Mouse (Mus musculus): ENCODE results near the gene Myoz2. TPM values are rescaled to one million over a fixed set of nuclear protein-coding genes. Genes with fewer than 3 reads are reported as not detected.

Myoz2 gene
- total RNA-seq (2022), result 1 to 10 TPM in 2 of 4 experiments, under 1 TPM in 1, not detected in 1; 0.96 to 1.7 (median 1.3) TPM

DNA sequence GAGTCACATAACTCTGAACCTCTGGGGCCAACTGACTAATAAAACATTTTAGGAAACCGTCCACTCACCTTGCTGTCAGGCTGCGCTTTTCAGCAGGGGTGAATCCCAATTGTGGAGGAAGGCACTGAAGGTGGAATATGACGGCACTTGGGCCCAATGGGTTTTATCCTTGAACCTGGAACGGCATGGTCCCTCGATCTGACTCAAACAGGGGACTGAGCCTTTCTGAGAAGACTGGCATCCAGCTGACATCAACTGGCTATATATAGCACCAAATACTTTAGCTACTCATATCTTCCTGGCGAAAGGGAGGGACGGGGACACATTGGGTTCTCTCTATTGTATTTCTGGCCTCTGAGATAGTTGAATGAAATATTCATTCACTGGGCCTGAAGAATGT is at the start of gene Myoz2:
Gene Myoz2, minus strand, starts transcription at position 264 of the 400 bp plus-strand sequence.
- DNase-seq (ENCODE audit: low spot score in 2 of 2), result no peak

GRCm38 (mm10) chr3:123081665-123082064 is 46.9 kb upstream of the Myoz2 start:
- DNase-seq (ENCODE audit: low spot score in 2 of 2), result no peak

GRCm38 (mm10) chr3:123080943-123081342 is 46.1 kb upstream of the Myoz2 start:
- DNase-seq (ENCODE audit: low spot score in 2 of 2), result no peak

- DNase-seq (ENCODE audit: low spot score in 2 of 2), result no peak
Observed at GRCm38 (mm10) chr3:123080017-123080725, 45.4 kb upstream of the Myoz2 start.

DNA sequence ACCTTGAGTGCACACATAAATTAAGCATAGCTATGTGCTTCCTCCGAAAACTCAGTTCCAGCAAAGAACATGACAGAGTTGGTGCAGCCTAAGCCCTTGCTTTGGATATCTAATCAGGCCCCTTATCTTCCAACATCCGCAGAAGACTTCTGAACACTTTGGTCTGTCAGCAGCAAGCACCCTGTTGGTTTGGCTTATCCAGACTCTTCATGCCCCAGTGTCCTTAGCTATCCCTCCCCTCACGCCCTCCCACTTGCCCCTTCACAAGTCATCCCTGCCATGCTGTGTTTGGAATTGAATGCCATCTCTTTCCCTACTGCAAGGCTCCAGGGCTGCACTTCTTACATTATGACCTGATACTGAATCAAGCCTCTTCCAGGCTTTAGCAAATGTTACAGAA is 40.9 kb upstream of the Myoz2 start:
- DNase-seq (ENCODE audit: low spot score in 2 of 2), result no peak

GRCm38 (mm10) chr3:123075034-123075433 is 40.2 kb upstream of the Myoz2 start:
- DNase-seq (ENCODE audit: low spot score in 2 of 2), result no peak

GRCm38 (mm10) chr3:123073351-123073750 is 38.5 kb upstream of the Myoz2 start:
- DNase-seq (ENCODE audit: low spot score in 2 of 2), result no peak

DNA sequence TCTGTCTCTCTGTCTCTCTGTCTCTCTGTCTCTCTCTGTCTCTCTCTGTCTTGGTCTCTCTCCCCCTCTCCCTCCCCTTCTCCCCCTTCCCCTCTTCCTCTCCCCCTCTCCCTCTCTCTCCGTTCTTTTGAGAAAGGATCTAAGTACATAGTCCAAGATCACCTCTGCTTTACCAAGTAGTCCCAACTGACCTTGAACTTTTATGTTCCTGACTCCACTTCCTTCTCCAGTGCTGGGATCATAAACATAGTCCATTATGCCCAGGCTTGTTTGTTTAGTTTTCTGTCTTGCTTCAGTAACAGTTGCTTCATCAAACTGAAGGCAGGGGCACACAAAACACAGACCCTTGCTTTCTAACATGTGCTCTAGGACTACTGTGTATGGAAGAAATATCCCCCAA is 37.7 kb upstream of the Myoz2 start:
- no peak for DNase-seq (ENCODE audit: low spot score in 2 of 2)

GRCm38 (mm10) chr3:123070996-123071395 is 36.2 kb upstream of the Myoz2 start:
- DNase-seq (ENCODE audit: low spot score in 2 of 2), result no peak

- DNase-seq (ENCODE audit: low spot score in 2 of 2), result no peak
Observed at GRCm38 (mm10) chr3:123066836-123067235, 32.0 kb upstream of the Myoz2 start.

DNA sequence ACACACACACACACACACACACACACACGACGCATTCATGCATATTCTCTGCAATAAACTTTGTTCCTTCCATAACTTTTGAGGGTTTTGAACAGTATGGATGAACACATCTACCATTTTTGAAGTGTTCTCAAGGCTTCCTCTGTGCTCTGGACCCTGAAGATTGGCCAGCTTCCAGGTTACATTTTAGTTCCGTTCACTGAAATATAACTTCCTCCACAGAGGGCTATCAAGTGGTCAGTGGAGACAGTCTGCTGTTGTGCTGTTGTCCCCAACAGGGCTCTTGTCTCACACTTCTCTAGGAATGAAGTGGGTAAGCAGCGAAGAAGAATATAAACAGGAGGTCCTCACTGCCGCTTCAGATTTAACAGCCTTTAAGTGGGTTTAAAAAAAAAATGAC is 30.7 kb upstream of the Myoz2 start:
- no peak for DNase-seq (ENCODE audit: low spot score in 2 of 2)

DNA sequence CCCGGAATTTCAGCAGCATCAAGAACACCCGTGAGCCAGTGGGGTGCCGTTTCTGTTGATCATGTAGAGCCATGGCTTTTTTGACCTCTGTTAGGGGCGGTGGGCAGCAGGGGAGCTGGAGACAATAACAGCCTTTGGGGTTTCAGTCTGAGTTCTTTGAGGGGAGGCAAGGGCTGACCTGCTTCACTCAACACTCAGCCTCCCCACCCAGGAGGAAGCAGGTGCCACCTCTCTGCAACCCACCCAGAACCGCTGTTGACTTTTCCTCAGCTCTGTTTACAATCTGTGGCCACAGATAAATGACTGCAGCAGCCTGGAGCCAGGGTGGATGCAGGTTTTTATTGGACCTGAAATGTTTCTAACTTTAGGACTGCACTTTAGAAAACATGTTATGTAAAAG is 29.4 kb upstream of the Myoz2 start:
- no peak for DNase-seq (ENCODE audit: low spot score in 2 of 2)

- DNase-seq (ENCODE audit: low spot score in 2 of 2), result no peak
Observed at GRCm38 (mm10) chr3:123061931-123062330, 27.1 kb upstream of the Myoz2 start.

GRCm38 (mm10) chr3:123058832-123059231 is 24.0 kb upstream of the Myoz2 start:
- no peak for DNase-seq (ENCODE audit: low spot score in 2 of 2)

- DNase-seq (ENCODE audit: low spot score in 2 of 2), result no peak
Observed at GRCm38 (mm10) chr3:123054178-123054577, 19.4 kb upstream of the Myoz2 start.

DNA sequence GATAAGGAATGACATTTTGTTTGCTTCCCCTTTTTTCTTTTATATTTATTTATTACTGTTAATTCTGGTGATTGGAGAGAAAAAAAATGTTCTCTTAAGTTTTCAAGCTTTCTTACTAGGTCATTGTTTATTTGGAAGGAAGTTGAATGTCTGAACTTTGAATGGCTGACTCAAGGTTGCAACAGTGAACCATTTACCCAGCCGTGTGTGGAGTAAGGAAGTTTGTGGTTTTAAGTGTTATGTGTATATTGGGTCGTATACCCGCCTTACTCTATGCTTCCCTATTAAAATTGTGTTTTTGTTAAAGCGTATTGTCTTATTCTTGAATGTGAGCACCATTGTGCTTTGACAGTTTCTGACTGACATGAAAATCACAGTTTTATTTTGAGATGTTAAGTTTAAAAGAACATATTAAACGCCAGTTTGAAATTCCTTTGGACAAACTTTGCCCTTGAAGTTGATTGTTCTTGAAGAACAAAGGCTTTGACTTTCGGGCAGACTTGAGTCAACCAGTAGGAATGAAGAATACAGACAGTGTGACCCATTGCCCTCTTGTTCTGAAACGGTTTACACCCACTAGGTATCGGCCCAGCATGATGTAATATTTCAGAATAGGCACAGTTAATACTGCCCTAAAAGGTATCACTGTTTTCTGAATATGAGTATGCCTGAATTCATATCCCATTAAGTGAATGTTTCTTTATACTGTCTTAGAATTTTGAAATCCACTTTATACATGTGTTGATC is 18.6 kb upstream of the Myoz2 start:
- DNase-seq (ENCODE audit: low spot score in 2 of 2), result no peak

DNA sequence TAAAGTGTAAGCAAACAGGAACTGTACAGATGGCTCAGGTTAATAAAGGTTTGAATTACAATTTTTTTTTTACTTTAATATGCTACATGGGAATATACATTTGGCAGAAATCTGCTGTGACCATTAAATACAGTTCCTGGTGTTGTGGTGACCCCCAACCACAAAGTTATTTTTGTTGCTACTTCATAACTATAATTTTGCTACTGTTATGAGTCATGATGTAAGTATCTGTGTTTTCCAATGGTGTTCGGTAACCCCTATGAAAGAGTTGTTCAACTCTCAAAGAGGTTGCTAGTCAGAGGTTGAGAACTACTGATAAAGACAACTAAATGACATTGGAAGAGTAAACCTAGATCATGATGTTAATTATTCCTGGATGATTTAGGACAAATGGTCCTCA is 7.5 kb upstream of the Myoz2 start:
- DNase-seq (ENCODE audit: low spot score in 2 of 2), result no peak

- no peak for DNase-seq (ENCODE audit: low spot score in 2 of 2)
Observed at GRCm38 (mm10) chr3:123033804-123034203, 1.0 kb downstream of the Myoz2 start.

GRCm38 (mm10) chr3:123025634-123026033 is 9.2 kb downstream of the Myoz2 start:
- DNase-seq (ENCODE audit: low spot score in 2 of 2), result no peak

GRCm38 (mm10) chr3:123024496-123025234 is 10.2 kb downstream of the Myoz2 start:
- DNase-seq (ENCODE audit: low spot score in 2 of 2), result no peak

- no peak for DNase-seq (ENCODE audit: low spot score in 2 of 2)
Observed at GRCm38 (mm10) chr3:123018792-123019191, 16.0 kb downstream of the Myoz2 start.

DNA sequence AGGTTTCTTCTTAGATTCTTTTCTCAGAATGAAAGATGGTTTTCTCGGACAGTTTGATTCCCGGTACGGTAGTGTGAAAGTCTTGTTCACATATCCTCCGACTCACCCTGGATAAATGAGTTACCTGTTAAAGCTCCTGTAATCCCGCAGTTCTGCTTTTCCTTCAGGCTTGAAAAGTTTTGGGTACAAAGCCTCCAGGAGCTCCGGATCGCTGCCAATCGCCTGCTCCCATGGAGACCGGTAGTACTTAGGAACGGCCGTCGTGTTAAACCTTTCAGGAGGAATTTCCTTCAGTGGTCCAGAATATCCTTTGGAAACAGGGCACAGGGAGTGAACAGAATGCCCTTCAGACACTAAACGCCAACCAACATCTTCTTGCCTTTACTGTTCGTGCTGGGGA is 21.3 kb downstream of the Myoz2 start:
- no peak for DNase-seq (ENCODE audit: low spot score in 2 of 2)
